Mouse (Mus musculus) brown adipose tissue, adult 24 weeks (tissue): ENCODE measurements around the gene Msto1. TPM values are rescaled to one million over a fixed set of nuclear protein-coding genes. Genes with fewer than 3 reads are reported as not detected.
"Not testable (repeated sequence)": the region's sequence is repeated elsewhere in the genome, so short reads cannot be mapped to it uniquely, and the experiment has no call there.

Source experiments
- H3K27ac ChIP-seq: fragments of 200-500 bp; replicated peaks from 2 replicates; pipeline ENCODE4 v1.5.1; 2012; ENCODE audit warnings: low read depth, mild to moderate bottlenecking, low read length
- H3K4me1 ChIP-seq: fragments of 200-500 bp; 2 replicates; pipeline ENCODE4 v1.6.1; 2012; ENCODE audit warnings: low read length, mixed read lengths; ENCODE audit not compliant: control insufficient read depth, insufficient read depth, insufficient read length
- H3K4me3 ChIP-seq: fragments of 200-500 bp; 2 replicates; pipeline ENCODE4 v1.5.1; 2012; ENCODE audit warnings: low read depth, mild to moderate bottlenecking, low read length, moderate library complexity; ENCODE audit not compliant: insufficient read depth
- polyA plus RNA-seq: library from polyadenylated mRNA; stranded (reverse); fragments of >200 nt; gene quantifications from 2 replicates; pipeline ENCODE4 v1.2.4, GENCODE M21; 2012; ENCODE audit not compliant: missing spikeins, insufficient read depth, insufficient read length

Gene Msto1
- 6.1 and 9.3 TPM in 2 replicates for polyA plus RNA-seq

GRCm38 (mm10) chr3:88913511-88914383, at the start of gene Msto1:
Gene Msto1, minus strand, starts transcription at chr3:88913999.
- Histone ChIP-seq H3K27ac (peak within 1 kb of the TSS; percentile 97), H3K4me1 (no peaks in the 10 kb centered on the region), H3K4me3 (peak within 1 kb of the TSS; percentile 90)

GRCm38 (mm10) chr3:88963211-88963610, 49.4 kb upstream of the Msto1 start:
- not testable (repeated sequence) for H3K27ac ChIP-seq, H3K4me1 ChIP-seq, H3K4me3 ChIP-seq

GRCm38 (mm10) chr3:88953736-88954135, 39.9 kb upstream of the Msto1 start:
- Histone ChIP-seq H3K4me1 (peaks cover 1% of the 10 kb centered on the region; the same call in 1 of the 2 replicates), H3K4me3 (no peak overlapping the region), H3K27ac (no peak overlapping the region)

- Histone ChIP-seq H3K4me3 (no peak overlapping the region), H3K4me1 (no peaks in the 10 kb centered on the region; the same call in 1 of the 2 replicates), H3K27ac (no peak overlapping the region)
These were observed 39.4 kb upstream of the Msto1 start for GRCm38 (mm10) chr3:88953246-88953645.

DNA sequence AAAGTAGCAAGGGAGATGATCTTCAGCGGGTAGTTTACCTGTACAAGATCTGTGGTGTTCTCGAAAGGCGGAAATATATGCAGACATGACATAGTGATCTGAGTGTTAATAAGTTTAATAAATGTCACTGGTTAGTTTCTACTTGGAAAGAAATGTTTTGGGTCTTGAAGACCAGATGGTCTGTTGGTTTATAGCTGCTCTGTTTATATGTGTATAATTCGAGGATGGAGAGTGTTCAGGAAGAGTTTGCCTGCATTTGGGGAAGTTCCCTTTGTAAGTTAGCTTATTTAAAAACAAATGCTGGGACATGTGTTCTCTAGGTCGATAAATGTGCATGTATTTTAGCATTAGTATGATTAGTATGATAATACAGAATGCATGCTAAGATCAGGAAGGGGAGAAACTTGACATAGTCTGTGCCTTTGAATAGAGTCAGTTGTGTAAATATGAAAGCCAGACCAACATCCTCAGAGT, 37.6 kb upstream of the Msto1 start:
- H3K27ac ChIP-seq, result peak overlapping the region; percentile 99
- peak overlapping the region; percentile 97 for H3K4me3 ChIP-seq
- no peaks in the 10 kb centered on the region for H3K4me1 ChIP-seq

DNA sequence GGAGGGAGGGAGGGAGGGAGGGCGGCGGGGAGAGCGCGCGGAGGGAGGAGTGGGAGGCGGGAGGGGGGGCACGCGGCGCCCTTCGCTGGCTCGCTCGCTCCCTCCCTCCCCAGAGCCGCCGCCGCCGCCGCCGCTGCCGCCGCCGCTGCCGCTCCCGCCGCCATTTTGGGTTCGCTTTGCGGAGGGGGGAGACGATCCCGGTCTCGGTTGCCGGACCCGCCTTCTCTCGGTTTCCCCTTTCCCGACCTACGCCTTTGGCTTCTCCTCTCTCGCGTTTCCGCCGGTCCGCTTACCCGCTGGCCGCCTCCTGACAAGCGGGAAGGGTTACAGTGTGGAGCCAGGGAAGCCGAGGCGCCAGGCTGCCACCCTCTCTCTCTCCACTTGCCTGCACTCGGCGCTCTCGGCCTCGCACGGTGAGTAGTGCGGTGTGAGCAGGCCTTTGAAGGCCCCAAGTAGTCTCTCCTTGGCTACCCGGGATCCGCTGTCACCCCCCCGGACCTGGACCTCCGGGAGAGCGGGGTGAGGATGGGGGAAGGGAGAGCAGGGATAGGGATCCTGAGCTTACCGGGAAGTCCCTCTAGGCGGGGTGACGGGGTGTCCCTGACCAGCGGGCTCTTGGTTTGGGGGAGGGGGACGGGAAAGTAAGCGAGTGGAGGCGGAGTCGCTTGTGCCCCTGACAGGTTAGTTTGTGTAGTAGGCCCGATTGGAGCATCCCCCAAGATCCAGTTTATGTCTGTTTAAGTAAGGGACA, 37.0 kb upstream of the Msto1 start, which contains the start of the genes Ash1l and Dap3:
Gene Ash1l, plus strand, starts transcription at position 47 of the 751 bp plus-strand sequence.
Gene Dap3, minus strand, starts transcription at position 606 of the 751 bp plus-strand sequence.
- peak within 1 kb of the TSS; percentile 99 for H3K27ac ChIP-seq

GRCm38 (mm10) chr3:88949786-88950575, 36.2 kb upstream of the Msto1 start:
- Histone ChIP-seq H3K4me1 (no peaks in the 10 kb centered on the region), H3K4me3 (peak overlapping the region; percentile 82), H3K27ac (peak overlapping the region; percentile 92)

More for the DNA sequence above, 37.0 kb upstream of the Msto1 start, which contains the start of the genes Ash1l and Dap3:
- H3K4me1 ChIP-seq, result no peaks in the 10 kb centered on the region
- H3K4me3 ChIP-seq, result peak within 1 kb of the TSS; percentile 97

DNA sequence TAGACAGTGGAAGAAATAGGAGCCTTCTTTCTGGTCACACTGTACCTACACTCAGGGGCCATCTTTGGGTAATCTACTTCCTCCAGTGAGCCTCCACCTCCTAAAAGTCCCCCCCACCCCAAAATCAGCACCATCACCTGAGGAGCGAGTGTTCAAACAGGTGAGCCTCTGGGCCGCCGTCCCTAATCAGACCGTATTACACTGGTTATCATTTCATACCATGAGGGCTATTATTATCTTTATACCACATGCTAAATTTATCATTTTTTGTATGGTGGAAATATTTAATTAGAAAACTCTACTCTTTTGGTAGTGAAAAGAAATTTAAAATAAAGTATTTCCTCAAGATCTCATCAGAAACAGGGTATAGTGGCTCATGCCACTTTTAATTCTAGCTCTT, 30.3 kb upstream of the Msto1 start:
- no peak overlapping the region for H3K27ac ChIP-seq
- H3K4me1 ChIP-seq, result no peaks in the 10 kb centered on the region
- H3K4me3 ChIP-seq, result no peak overlapping the region

GRCm38 (mm10) chr3:88942316-88942880, 28.6 kb upstream of the Msto1 start:
- Histone ChIP-seq H3K4me1 (no peaks in the 10 kb centered on the region), H3K27ac (no peak overlapping the region), H3K4me3 (no peak overlapping the region)

DNA sequence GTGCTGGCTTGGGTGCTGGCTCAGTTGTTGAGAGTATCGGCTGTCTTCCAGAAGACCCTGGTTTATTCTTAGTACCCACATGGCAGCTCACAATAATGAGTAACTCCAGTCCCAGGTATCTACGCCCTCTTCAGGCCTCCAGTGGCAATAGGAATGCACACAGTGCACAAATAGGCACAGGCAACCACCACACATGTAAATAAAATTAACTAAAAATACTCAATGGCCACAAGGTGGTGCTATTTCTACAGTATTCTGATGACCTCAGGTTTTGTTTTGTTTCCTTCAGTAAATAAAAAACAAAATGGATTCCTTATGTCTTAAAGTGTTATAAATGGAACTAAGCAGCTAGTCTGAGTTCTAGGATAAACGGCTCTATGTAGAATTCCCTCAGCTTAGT, 25.9 kb upstream of the Msto1 start:
- no peak overlapping the region for H3K27ac ChIP-seq

DNA sequence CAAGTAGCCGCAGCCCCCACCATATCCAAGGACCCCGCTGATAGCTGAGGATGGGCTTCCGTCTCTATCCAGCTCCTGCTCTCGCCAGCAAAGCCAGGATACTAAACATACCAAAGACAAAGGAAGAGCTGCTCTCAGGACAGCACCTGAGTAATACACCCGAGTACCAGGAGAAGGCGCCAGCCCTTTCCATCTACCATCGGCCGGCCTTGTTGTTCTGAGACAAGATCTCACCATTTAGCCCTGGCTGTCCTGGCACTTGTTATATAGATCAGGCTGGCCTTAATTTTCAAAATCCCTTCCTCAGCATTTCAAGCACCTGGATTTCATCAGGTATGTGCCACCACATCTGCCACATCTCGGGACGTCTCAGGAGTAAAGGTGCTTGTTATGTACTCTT, 25.3 kb upstream of the Msto1 start:
- no peak overlapping the region for H3K27ac ChIP-seq
- no peak overlapping the region for H3K4me3 ChIP-seq
- H3K4me1 ChIP-seq, result no peaks in the 10 kb centered on the region

More for the DNA sequence above, 25.9 kb upstream of the Msto1 start:
- Histone ChIP-seq H3K4me1 (no peaks in the 10 kb centered on the region), H3K4me3 (no peak overlapping the region)

DNA sequence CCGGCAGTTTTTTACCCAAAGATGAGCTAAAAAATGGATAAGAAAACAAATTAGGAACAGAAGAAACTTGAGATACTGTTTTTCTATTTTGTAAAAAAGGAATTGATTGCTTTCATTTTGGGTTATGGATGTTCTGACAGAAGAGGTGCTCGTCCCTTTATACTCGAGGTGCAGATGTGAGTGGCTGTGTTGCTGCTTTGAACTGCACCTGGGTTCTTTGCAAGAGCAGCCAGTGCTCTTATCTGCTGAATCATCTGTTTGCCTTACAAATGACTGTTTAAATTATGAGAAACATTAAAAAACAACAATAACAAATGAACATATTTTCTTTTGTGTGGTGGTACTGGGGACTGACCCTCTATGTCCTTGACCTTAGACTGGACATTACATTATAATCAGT, 15.7 kb upstream of the Msto1 start:
- no peaks in the 10 kb centered on the region for H3K4me1 ChIP-seq
- no peak overlapping the region for H3K4me3 ChIP-seq
- H3K27ac ChIP-seq, result no peak overlapping the region

- Histone ChIP-seq H3K4me1 (no peaks in the 10 kb centered on the region), H3K4me3 (no peak overlapping the region), H3K27ac (no peak overlapping the region)
These were observed 11.9 kb upstream of the Msto1 start for GRCm38 (mm10) chr3:88925651-88926050.

DNA sequence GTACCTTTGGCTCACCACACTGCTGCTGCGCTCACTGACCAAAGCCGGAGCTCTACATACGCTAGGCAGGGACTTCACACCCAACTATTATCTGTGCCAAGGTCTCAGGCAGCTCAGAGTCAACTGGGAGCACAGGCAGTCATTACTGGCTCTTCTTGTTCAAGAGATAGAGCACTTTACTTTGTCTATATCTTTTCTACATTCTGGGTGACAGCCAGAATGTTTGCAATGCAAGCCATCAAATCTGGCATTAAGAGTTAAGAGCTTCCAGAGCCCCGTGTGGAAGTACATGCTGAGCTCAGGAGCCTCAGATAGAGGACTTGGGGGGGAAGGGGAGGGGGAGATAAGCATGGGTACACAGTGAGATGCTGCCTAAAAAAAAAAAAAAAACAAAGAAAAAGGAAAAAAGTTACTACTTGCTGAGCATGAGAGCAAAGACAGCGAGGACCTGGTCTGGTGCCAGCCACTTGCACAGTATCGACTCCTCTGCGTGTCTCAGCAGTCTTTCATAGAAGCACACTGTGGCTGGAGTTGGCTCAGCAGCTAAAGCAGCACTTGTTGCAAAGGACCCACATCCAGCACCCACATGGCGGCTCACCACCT, 10.3 kb upstream of the Msto1 start:
- H3K4me3 ChIP-seq, result no peak overlapping the region
- no peaks in the 10 kb centered on the region for H3K4me1 ChIP-seq
- H3K27ac ChIP-seq, result no peak overlapping the region
